Mouse (Mus musculus): ENCODE measurements at regions not wholly inside any gene's neighbourhood (a gene's known extent, or its start where the extent isn't known, plus 50 kb on each side); places are given as distances from the start of the nearest gene placed in this dataset.
"Not testable (repeated sequence)": the region's sequence is repeated elsewhere in the genome, so short reads cannot be mapped to it uniquely, and the experiment has no call there.

GRCm38 (mm10) chr5:118480000-118480399 is 80.5 kb upstream of the Med13l start:
- no peak for TF ChIP-seq CTCF (IDR thresholded peaks at IDR 0.05; ENCODE audit: low read depth)
- DNase-seq (no peak), ATAC-seq (no peak)
- Histone ChIP-seq H3K4me1 (ENCODE audit: insufficient read depth) (no peaks in the 10 kb centered on the region), H3K4me3 (ENCODE audit: low read depth, low read length) (no peak overlapping the region), H3K27me3 (ENCODE audit: insufficient read depth, low read length) (no peaks in the 10 kb centered on the region), H3K9me3 (ENCODE audit: low read length) (no peaks in the 10 kb centered on the region), H3K9ac (no peak overlapping the region), H3K27ac (ENCODE audit: low read depth, low read length) (no peak overlapping the region), H3K4me2 (ENCODE audit: low read depth) (no peak overlapping the region), H3K36me3 (ENCODE audit: insufficient read depth) (no peaks in the 10 kb centered on the region)
- WGBS = 75% methylated on average over 5 of the region's 5 CpGs

- no peak overlapping the region for H3K4me3 ChIP-seq (ENCODE audit: low read depth, low read length)
- WGBS = 74% methylated on average over 8 of the region's 10 CpGs
- no peak overlapping the region for H3K9ac ChIP-seq
- no peak for TF ChIP-seq CTCF (IDR thresholded peaks at IDR 0.05; ENCODE audit: low read depth)
- no peak overlapping the region for H3K27ac ChIP-seq (ENCODE audit: low read depth, low read length)
- H3K9me3 ChIP-seq (ENCODE audit: low read length) = no peaks in the 10 kb centered on the region
- H3K4me1 ChIP-seq (ENCODE audit: insufficient read depth) = no peaks in the 10 kb centered on the region
- H3K36me3 ChIP-seq (ENCODE audit: insufficient read depth) = no peaks in the 10 kb centered on the region
- no peak for DNase-seq
- no peaks in the 10 kb centered on the region for H3K27me3 ChIP-seq (ENCODE audit: insufficient read depth, low read length)
- no peak overlapping the region for H3K4me2 ChIP-seq (ENCODE audit: low read depth)
- no peak for ATAC-seq
Observed at GRCm38 (mm10) chr5:118480965-118481793, 79.3 kb upstream of the Med13l start.

- H3K27ac ChIP-seq (ENCODE audit: low read depth, low read length) = no peak overlapping the region
- TF ChIP-seq CTCF (IDR thresholded peaks at IDR 0.05; ENCODE audit: low read depth) = no peak
- no peak overlapping the region for H3K9ac ChIP-seq
- no peaks in the 10 kb centered on the region for H3K9me3 ChIP-seq (ENCODE audit: low read length)
- H3K27me3 ChIP-seq (ENCODE audit: insufficient read depth, low read length) = no peaks in the 10 kb centered on the region
- ATAC-seq = no peak
- no peaks in the 10 kb centered on the region for H3K4me1 ChIP-seq (ENCODE audit: insufficient read depth)
- DNase-seq = no peak
- no peaks in the 10 kb centered on the region for H3K36me3 ChIP-seq (ENCODE audit: insufficient read depth)
- H3K4me3 ChIP-seq (ENCODE audit: low read depth, low read length) = no peak overlapping the region
- no peak overlapping the region for H3K4me2 ChIP-seq (ENCODE audit: low read depth)
Observed at GRCm38 (mm10) chr5:118481794-118482049, 78.8 kb upstream of the Med13l start.

GRCm38 (mm10) chr5:118482598-118482997 is 77.9 kb upstream of the Med13l start:
- ATAC-seq = no peak
- Histone ChIP-seq H3K9ac (no peak overlapping the region), H3K4me1 (ENCODE audit: insufficient read depth) (no peaks in the 10 kb centered on the region), H3K27me3 (ENCODE audit: insufficient read depth, low read length) (no peaks in the 10 kb centered on the region), H3K36me3 (ENCODE audit: insufficient read depth) (no peaks in the 10 kb centered on the region), H3K27ac (ENCODE audit: low read depth, low read length) (no peak overlapping the region), H3K9me3 (ENCODE audit: low read length) (no peaks in the 10 kb centered on the region), H3K4me2 (ENCODE audit: low read depth) (no peak overlapping the region), H3K4me3 (ENCODE audit: low read depth, low read length) (no peak overlapping the region)
- no peak for DNase-seq
- TF ChIP-seq CTCF (IDR thresholded peaks at IDR 0.05; ENCODE audit: low read depth) = no peak
- 56% methylated on average over 7 of the region's 7 CpGs for WGBS

GRCm38 (mm10) chr5:118483001-118483400 is 77.5 kb upstream of the Med13l start:
- ATAC-seq = no peak
- no peaks in the 10 kb centered on the region for H3K9me3 ChIP-seq (ENCODE audit: low read length)
- 22% methylated on average over 7 of the region's 7 CpGs for WGBS
- no peaks in the 10 kb centered on the region for H3K36me3 ChIP-seq (ENCODE audit: insufficient read depth)
- H3K27ac ChIP-seq (ENCODE audit: low read depth, low read length) = no peak overlapping the region
- H3K4me1 ChIP-seq (ENCODE audit: insufficient read depth) = no peaks in the 10 kb centered on the region
- DNase-seq = no peak
- H3K4me2 ChIP-seq (ENCODE audit: low read depth) = no peak overlapping the region
- H3K9ac ChIP-seq = no peak overlapping the region
- no peak overlapping the region for H3K4me3 ChIP-seq (ENCODE audit: low read depth, low read length)
- TF ChIP-seq CTCF (IDR thresholded peaks at IDR 0.05; ENCODE audit: low read depth) = no peak
- no peaks in the 10 kb centered on the region for H3K27me3 ChIP-seq (ENCODE audit: insufficient read depth, low read length)

- no peaks in the 10 kb centered on the region for H3K36me3 ChIP-seq (ENCODE audit: insufficient read depth)
- ATAC-seq (no peak), DNase-seq (no peak)
- no peak for TF ChIP-seq CTCF (IDR thresholded peaks at IDR 0.05; ENCODE audit: low read depth)
- H3K9ac ChIP-seq = no peak overlapping the region
- 10% methylated on average over 8 of the region's 8 CpGs for WGBS
- H3K4me2 ChIP-seq (ENCODE audit: low read depth) = no peak overlapping the region
- H3K27me3 ChIP-seq (ENCODE audit: insufficient read depth, low read length) = no peaks in the 10 kb centered on the region
- H3K4me1 ChIP-seq (ENCODE audit: insufficient read depth) = no peaks in the 10 kb centered on the region
- H3K9me3 ChIP-seq (ENCODE audit: low read length) = no peaks in the 10 kb centered on the region
- no peak overlapping the region for H3K27ac ChIP-seq (ENCODE audit: low read depth, low read length)
- H3K4me3 ChIP-seq (ENCODE audit: low read depth, low read length) = no peak overlapping the region
Observed at GRCm38 (mm10) chr5:118483532-118483931, 76.9 kb upstream of the Med13l start.

- TF ChIP-seq CTCF (IDR thresholded peaks at IDR 0.05; ENCODE audit: low read depth) = no peak
- 64% methylated on average over 8 of the region's 8 CpGs for WGBS
- H3K9ac ChIP-seq = no peak overlapping the region
- no peaks in the 10 kb centered on the region for H3K9me3 ChIP-seq (ENCODE audit: low read length)
- DNase-seq (no peak), ATAC-seq (no peak)
- H3K36me3 ChIP-seq (ENCODE audit: insufficient read depth) = no peaks in the 10 kb centered on the region
- no peak overlapping the region for H3K4me3 ChIP-seq (ENCODE audit: low read depth, low read length)
- H3K4me2 ChIP-seq (ENCODE audit: low read depth) = no peak overlapping the region
- H3K27me3 ChIP-seq (ENCODE audit: insufficient read depth, low read length) = no peaks in the 10 kb centered on the region
- H3K4me1 ChIP-seq (ENCODE audit: insufficient read depth) = no peaks in the 10 kb centered on the region
- no peak overlapping the region for H3K27ac ChIP-seq (ENCODE audit: low read depth, low read length)
Observed at GRCm38 (mm10) chr5:118485191-118485590, 75.3 kb upstream of the Med13l start.

GRCm38 (mm10) chr5:118492522-118492921 is 68.0 kb upstream of the Med13l start:
- H3K9me3 ChIP-seq (ENCODE audit: low read length); H3K4me2 ChIP-seq (ENCODE audit: low read depth); H3K4me1 ChIP-seq (ENCODE audit: insufficient read depth); H3K4me3 ChIP-seq (ENCODE audit: low read depth, low read length); ATAC-seq; H3K36me3 ChIP-seq (ENCODE audit: insufficient read depth); H3K27me3 ChIP-seq (ENCODE audit: insufficient read depth, low read length); H3K27ac ChIP-seq (ENCODE audit: low read depth, low read length); H3K9ac ChIP-seq; DNase-seq: not testable (repeated sequence)
- 90% methylated on average over 2 of the region's 2 CpGs for WGBS

Measured in forebrain, postnatal 0 days (tissue).